Mouse (Mus musculus): ENCODE measurements around the gene Vsir. TPM values are rescaled to one million over a fixed set of nuclear protein-coding genes. Genes with fewer than 3 reads are reported as not detected.

Gene Vsir
- polyA plus RNA-seq, 1 experiment from 2014 or later, result 11.4 TPM

- H3K9me3 ChIP-seq (replicated peaks), result no peaks in the 10 kb centered on the region
- no peak overlapping the region for H3K9ac ChIP-seq
- peaks cover 14% of the 10 kb centered on the region for H3K36me3 ChIP-seq (replicated peaks)
- WGBS (ENCODE audit: insufficient replicate concordance), result 59% methylated on average over 2 of the region's 2 CpGs
- H3K4me2 ChIP-seq, result no peak overlapping the region
- H3K4me3 ChIP-seq (replicated peaks), result no peak overlapping the region
- peaks cover 29% of the 10 kb centered on the region for H3K4me1 ChIP-seq (replicated peaks)
- H3K27me3 ChIP-seq, result no peaks in the 10 kb centered on the region
- ATAC-seq (ENCODE audit: insufficient read depth), result no peak
- H3K27ac ChIP-seq (replicated peaks), result no peak overlapping the region
Measured at GRCm38 (mm10) chr10:60370098-60370497, 23.4 kb downstream of the Vsir start.

DNA sequence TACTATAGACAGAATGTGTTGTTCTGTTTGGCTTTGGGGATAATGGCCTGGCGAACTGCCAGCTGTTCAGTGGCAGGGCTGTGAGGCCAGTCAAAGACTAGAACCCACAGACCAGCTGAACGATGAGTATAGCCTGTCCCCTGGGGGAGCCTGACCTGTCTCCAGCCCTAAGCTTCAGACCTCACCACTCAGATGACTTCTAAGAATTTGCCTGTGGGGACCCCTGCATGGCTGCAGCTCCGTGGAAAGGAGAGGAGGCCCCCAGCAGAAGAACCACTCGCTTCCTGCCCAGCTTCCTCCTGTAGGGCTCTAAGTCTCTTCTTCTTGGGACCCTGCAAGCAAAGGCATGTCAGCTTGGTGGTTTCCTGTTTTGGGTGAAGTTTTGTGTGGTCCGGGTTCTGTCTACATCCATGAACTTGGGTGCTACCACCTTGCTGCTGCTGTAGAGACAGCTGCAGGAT lies 24.0 kb downstream of the Vsir start:
- peaks cover 14% of the 10 kb centered on the region for H3K36me3 ChIP-seq (replicated peaks)
- no peak overlapping the region for H3K4me2 ChIP-seq
- peak overlapping the region; percentile 46; the same call in 1 of the 2 replicates for H3K27ac ChIP-seq (replicated peaks)
- no peak overlapping the region for H3K9ac ChIP-seq
- H3K4me3 ChIP-seq (replicated peaks), result no peak overlapping the region
- H3K9me3 ChIP-seq (replicated peaks), result no peaks in the 10 kb centered on the region
- WGBS (ENCODE audit: insufficient replicate concordance), result 29% methylated on average over 5 of the region's 5 CpGs
- peaks cover 29% of the 10 kb centered on the region for H3K4me1 ChIP-seq (replicated peaks)
- no peak for ATAC-seq (ENCODE audit: insufficient read depth)
- H3K27me3 ChIP-seq, result no peaks in the 10 kb centered on the region

GRCm38 (mm10) chr10:60371596-60372386 lies 25.1 kb downstream of the Vsir start:
- Histone ChIP-seq H3K4me2 (peak overlapping the region; percentile 29), H3K9ac (no peak overlapping the region), H3K27me3 (no peaks in the 10 kb centered on the region), H3K4me1 (replicated peaks) (peaks cover 27% of the 10 kb centered on the region), H3K4me3 (replicated peaks) (no peak overlapping the region), H3K9me3 (replicated peaks) (no peaks in the 10 kb centered on the region), H3K27ac (replicated peaks) (peak overlapping the region; percentile 46), H3K36me3 (replicated peaks) (peaks cover 9% of the 10 kb centered on the region; the same call in 1 of the 2 replicates)
- 23% methylated on average over 5 of the region's 5 CpGs for WGBS (ENCODE audit: insufficient replicate concordance)
- no peak for ATAC-seq (ENCODE audit: insufficient read depth)

DNA sequence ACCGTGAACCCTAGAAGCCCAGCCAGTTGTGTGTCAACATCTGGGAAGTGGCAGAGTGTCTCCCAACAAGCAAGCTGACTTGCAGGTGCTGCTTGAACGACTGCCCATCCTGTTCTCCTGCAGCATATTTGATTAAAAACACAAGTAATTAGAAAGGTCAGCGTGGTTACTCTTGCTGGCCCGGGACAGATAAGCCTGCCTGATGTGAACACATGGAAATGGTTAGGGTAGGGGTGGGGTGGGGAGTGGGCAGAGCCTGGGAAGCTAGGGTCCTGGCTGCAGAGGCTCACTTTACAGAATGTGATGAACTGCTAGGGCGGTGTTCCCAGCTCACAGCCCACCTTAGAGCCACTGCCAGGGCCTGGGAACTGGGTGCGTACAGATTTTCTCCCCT lies 26.9 kb downstream of the Vsir start:
- Histone ChIP-seq H3K27me3 (no peaks in the 10 kb centered on the region), H3K27ac (replicated peaks) (no peak overlapping the region), H3K9me3 (replicated peaks) (no peaks in the 10 kb centered on the region), H3K4me1 (replicated peaks) (peaks cover 26% of the 10 kb centered on the region), H3K4me2 (no peak overlapping the region), H3K4me3 (replicated peaks) (no peak overlapping the region), H3K9ac (no peak overlapping the region), H3K36me3 (replicated peaks) (peaks cover 9% of the 10 kb centered on the region; the same call in 1 of the 2 replicates)
- 30% methylated on average over 6 of the region's 6 CpGs for WGBS (ENCODE audit: insufficient replicate concordance)
- no peak for ATAC-seq (ENCODE audit: insufficient read depth)

GRCm38 (mm10) chr10:60373937-60374578 lies 27.4 kb downstream of the Vsir start:
- no peak; the same call in 1 of the 2 replicates for ATAC-seq (ENCODE audit: insufficient read depth)
- WGBS (ENCODE audit: insufficient replicate concordance), result 29% methylated on average over 8 of the region's 8 CpGs
- Histone ChIP-seq H3K27me3 (no peaks in the 10 kb centered on the region), H3K27ac (replicated peaks) (no peak overlapping the region), H3K9ac (no peak overlapping the region), H3K36me3 (replicated peaks) (peaks cover 4% of the 10 kb centered on the region; the same call in 1 of the 2 replicates), H3K9me3 (replicated peaks) (no peaks in the 10 kb centered on the region), H3K4me3 (replicated peaks) (no peak overlapping the region), H3K4me2 (no peak overlapping the region), H3K4me1 (replicated peaks) (peaks cover 26% of the 10 kb centered on the region)

DNA sequence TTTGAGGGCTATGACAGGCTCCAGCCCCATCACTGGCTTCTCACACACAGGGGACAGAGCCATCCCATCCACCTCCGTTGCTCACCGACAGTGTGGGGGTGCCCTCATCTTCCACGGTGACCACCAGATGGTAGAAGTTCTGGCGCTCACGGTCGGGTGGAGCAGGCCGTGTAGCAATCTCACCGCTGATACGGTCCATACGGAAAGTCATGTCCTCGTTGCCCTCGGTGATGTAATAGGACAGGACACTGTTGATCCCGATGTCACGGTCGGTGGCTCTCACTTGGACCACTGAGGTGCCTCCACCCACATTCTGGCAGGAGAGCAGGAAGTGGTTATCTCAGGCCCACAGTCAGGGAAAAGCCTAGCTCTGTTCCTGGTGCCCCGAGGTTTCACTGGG lies 30.1 kb downstream of the Vsir start:
- Histone ChIP-seq H3K4me3 (replicated peaks) (no peak overlapping the region), H3K4me1 (replicated peaks) (peaks cover 11% of the 10 kb centered on the region; the same call in 1 of the 2 replicates), H3K36me3 (replicated peaks) (no peaks in the 10 kb centered on the region), H3K27me3 (no peaks in the 10 kb centered on the region), H3K4me2 (no peak overlapping the region), H3K27ac (replicated peaks) (no peak overlapping the region), H3K9ac (no peak overlapping the region), H3K9me3 (replicated peaks) (no peaks in the 10 kb centered on the region)
- WGBS (ENCODE audit: insufficient replicate concordance), result 59% methylated on average over 16 of the region's 16 CpGs
- ATAC-seq (ENCODE audit: insufficient read depth), result no peak

- ATAC-seq (ENCODE audit: insufficient read depth), result no peak
- Histone ChIP-seq H3K4me1 (replicated peaks) (no peaks in the 10 kb centered on the region), H3K36me3 (replicated peaks) (no peaks in the 10 kb centered on the region), H3K9me3 (replicated peaks) (no peaks in the 10 kb centered on the region), H3K27me3 (no peaks in the 10 kb centered on the region), H3K4me3 (replicated peaks) (no peak overlapping the region), H3K27ac (replicated peaks) (no peak overlapping the region), H3K4me2 (no peak overlapping the region), H3K9ac (no peak overlapping the region)
- WGBS (ENCODE audit: insufficient replicate concordance), result 65% methylated on average over 9 of the region's 9 CpGs
Measured at GRCm38 (mm10) chr10:60379419-60379957, 32.8 kb downstream of the Vsir start.

GRCm38 (mm10) chr10:60380229-60380628 lies 33.6 kb downstream of the Vsir start:
- Histone ChIP-seq H3K27me3 (no peaks in the 10 kb centered on the region), H3K4me1 (replicated peaks) (no peaks in the 10 kb centered on the region), H3K4me3 (replicated peaks) (no peak overlapping the region), H3K4me2 (no peak overlapping the region), H3K9ac (no peak overlapping the region), H3K9me3 (replicated peaks) (no peaks in the 10 kb centered on the region), H3K27ac (replicated peaks) (no peak overlapping the region), H3K36me3 (replicated peaks) (no peaks in the 10 kb centered on the region)
- 42% methylated on average over 3 of the region's 3 CpGs for WGBS (ENCODE audit: insufficient replicate concordance)
- no peak for ATAC-seq (ENCODE audit: insufficient read depth)

GRCm38 (mm10) chr10:60381142-60381925 lies 34.7 kb downstream of the Vsir start:
- no peak for ATAC-seq (ENCODE audit: insufficient read depth)
- H3K4me1 ChIP-seq (replicated peaks), result no peaks in the 10 kb centered on the region
- H3K36me3 ChIP-seq (replicated peaks), result no peaks in the 10 kb centered on the region
- H3K27ac ChIP-seq (replicated peaks), result no peak overlapping the region
- no peak overlapping the region for H3K4me2 ChIP-seq
- WGBS (ENCODE audit: insufficient replicate concordance), result 63% methylated on average over 10 of the region's 10 CpGs
- H3K9ac ChIP-seq, result no peak overlapping the region
- no peaks in the 10 kb centered on the region for H3K27me3 ChIP-seq
- no peaks in the 10 kb centered on the region for H3K9me3 ChIP-seq (replicated peaks)
- H3K4me3 ChIP-seq (replicated peaks), result no peak overlapping the region

DNA sequence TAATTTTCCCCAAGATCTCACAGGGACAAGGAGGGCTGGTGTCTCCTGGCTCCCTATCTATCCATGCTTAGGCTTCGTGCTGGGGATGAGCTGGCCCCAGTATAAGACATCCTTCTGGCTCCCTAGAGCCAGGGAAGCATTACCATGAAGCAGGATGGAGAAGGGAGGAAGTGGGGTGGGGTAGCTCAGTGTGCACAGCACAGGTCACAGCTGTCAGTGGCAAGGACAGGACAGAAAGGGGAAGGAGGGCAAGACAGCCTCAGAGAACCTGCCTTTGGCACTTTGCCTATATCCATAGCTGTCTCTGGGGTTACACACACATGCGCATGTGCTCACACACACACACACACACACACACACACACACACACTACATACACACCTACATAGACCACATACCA lies 41.7 kb downstream of the Vsir start:
- no peaks in the 10 kb centered on the region for H3K27me3 ChIP-seq
- no peak for ATAC-seq (ENCODE audit: insufficient read depth)
- no peak overlapping the region for H3K4me2 ChIP-seq
- H3K36me3 ChIP-seq (replicated peaks), result no peaks in the 10 kb centered on the region
- WGBS (ENCODE audit: insufficient replicate concordance), result 42% methylated on average over 2 of the region's 2 CpGs
- H3K4me1 ChIP-seq (replicated peaks), result peaks cover 3% of the 10 kb centered on the region; the same call in 1 of the 2 replicates
- no peak overlapping the region for H3K4me3 ChIP-seq (replicated peaks)
- H3K9ac ChIP-seq, result no peak overlapping the region
- H3K9me3 ChIP-seq (replicated peaks), result no peaks in the 10 kb centered on the region
- no peak overlapping the region for H3K27ac ChIP-seq (replicated peaks)

All from liver, embryonic 15.5 days (tissue).